Mouse (Mus musculus): ENCODE results near the gene Chid1.

The Chid1 gene

DNA sequence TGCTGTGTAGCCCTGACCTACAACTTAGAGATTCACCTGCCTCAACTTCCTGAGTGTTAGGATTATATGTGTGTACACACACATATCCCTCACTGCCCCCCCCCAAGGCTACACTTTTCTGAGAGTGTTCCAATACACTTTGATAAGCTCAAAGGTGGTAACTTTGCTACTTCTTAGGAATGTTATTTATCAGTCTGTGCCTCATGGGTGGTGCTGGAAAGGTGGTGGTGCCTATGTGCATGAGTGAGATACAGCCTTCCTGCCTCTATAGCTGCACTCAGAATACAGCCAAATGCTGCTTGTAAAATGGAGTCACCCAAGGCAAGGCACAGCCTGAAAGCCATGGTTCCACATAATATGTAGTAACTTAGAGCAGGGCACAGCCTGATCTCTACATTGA lies 19.3 kb upstream of the Chid1 start:
- no peak for DNase-seq (ENCODE audit: low spot score in 2 of 2)

DNA sequence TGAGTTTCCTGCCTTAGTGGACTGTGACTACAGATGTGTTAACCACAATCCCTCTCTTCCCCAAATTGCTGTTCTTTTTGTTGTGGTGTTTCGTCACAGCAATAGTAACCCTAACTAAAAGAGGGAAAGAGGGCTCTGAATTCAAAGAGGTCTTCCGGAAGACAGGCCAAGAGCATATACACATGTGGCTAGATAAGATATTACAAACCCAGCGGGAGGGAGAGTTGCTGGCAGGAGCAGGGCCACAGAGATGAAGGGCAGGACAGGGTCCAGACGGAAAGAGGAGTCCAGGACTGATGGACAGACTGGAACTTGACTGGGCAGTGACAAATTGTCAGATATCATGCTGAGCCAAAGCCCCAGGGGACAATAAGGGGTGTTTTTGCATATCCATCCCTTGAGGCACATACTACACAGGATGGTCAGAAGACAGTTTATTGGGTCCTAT lies 18.7 kb upstream of the Chid1 start:
- no peak for DNase-seq (ENCODE audit: low spot score in 2 of 2)

DNA sequence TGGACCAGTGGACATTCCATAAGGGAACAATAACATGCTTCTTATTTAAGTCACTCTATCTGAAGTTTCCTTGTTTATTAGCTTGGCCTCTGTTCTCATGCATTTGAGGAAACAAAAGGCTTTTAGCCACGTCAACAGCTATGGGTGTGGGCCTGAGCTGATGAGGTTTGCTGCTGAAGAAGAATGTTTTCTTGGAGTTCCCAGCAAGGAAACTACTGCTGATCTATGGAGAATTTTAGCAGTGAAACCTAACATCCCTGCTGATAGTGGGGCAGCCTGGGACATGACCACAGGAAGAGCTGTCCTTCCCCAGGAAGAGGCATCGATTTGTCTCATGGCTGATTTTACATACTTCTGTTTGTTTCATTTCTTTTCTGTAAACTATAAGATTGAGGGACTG lies 10.8 kb upstream of the Chid1 start:
- DNase-seq (ENCODE audit: low spot score in 2 of 2), result no peak

DNA sequence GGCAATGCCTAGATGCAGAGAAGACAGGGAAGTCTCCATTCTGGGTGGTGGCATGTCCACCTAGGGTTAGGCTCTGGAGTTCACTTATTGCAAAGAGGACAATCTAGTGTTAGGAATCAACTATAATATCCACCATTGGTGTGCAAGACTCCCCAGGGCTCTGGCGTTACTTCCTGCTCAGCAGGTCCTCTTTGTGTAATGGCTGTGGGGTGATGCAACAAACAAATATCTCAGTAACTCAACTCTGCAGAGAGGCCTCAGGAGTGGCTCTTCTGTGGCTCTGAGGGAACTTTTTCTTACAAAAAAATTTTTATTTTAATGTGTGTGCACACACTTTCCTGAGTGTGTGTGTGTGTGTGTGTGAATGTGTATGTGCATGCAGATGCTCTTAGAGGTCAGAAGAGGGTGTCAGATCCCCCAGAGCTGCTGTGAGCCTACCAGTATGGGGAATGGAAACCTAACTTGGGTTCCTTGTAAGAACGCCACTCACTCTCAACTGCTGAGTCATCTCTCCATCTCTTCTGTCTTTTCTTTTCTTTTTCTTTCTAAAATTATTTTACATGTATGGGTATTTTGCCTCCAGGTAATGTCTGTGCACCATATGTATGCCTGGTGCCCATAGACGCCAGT lies 9.9 kb upstream of the Chid1 start:
- no peak for DNase-seq (ENCODE audit: low spot score in 2 of 2)

DNA sequence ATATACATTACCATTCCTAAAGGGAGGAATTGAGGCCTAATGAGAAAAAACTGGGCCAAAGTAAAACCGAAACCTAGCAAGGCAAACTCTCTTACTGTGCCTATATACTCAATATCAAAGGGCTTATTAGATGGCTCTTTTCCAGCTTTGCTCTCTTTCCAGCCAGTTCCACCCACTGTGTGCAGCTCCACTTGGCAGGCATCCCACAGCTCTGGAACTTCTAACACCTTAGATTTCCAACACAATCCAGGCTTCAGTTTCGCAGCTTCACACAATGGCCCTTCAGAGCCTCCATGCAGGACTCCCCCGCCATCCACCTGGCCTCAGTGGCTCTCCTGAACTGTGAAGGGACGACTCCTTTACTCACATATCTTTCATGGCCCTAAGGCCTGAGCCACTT lies 5.0 kb upstream of the Chid1 start:
- no peak for DNase-seq (ENCODE audit: low spot score in 2 of 2)

DNA sequence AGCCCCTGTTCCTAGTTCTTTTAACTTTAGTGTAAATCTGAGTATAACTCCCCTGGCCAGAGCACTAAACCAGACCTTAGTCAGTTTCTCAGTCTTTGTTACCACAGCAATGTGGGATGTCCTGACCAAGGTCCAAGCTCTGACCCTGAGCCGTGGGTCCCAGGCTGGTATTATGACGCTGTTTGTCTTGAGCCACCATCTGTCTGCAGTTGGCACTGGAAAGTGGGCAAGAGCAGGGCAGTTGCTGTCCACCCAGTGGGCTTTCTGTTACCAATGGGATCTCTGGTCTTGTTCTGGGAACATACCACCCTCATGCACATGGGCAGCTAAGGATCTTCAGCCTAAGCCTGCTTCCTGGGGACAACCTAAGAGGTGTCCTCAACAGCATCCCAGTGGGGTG lies 2.9 kb upstream of the Chid1 start:
- DNase-seq (ENCODE audit: low spot score in 2 of 2), result no peak

DNA sequence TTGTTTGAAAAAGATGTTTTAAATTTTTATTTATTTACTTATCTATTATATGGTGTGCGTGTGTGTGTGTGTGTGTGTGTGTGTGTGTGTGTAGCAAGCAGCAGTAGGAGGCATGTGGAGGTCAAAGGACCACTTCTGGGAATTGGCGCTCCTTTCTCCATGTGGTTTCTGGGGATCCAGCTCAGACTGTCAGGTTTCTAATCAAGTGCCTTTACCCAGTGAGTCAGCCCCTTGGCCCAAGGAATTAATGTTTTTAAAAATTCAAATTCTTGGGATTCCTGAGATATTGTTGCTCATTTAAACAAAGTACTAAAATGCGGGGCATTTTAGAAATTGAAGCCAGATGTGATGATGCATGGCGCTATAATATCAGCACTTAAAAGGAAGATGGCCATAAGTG lies 2.0 kb upstream of the Chid1 start:
- no peak for DNase-seq (ENCODE audit: low spot score in 2 of 2)

DNA sequence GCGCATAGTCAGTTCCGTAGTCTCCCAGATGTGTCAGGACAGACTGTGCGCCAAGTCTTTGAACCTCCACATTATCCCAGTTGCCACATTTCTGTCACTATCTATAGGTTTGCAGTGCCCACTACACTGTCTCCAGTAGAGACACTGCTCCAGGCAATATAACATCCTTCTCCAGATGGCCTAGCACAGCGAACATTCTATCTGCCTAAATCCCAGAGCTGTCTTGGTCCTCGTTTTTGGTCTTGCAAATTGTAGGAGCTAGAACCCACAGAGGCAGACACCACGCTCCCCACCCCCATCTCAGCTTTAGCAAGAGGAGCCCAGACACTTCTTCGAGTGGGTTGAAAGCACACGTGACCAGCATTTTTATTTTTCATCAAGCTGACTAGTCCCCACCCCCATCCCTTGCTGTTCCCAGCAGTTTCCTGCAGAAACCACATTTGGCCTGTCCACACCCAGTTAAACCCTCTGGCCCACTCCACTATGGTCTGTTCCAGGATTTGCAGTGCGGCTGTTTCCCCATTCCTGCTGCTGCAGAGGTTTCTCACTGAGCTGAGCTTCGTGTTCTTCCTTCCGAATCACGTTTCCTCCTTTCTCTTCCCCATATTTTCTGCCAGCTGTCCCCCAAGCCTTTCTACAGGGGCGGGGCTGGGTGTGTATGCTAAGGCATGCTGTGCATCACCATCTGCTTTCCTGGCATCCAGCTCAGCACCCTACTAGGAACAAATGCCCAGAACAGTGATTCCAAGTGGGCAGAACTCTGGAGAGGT lies 840 bp upstream of the Chid1 start:
- peak; percentile 74 to 86 for DNase-seq (ENCODE audit: low spot score in 2 of 2)

DNA sequence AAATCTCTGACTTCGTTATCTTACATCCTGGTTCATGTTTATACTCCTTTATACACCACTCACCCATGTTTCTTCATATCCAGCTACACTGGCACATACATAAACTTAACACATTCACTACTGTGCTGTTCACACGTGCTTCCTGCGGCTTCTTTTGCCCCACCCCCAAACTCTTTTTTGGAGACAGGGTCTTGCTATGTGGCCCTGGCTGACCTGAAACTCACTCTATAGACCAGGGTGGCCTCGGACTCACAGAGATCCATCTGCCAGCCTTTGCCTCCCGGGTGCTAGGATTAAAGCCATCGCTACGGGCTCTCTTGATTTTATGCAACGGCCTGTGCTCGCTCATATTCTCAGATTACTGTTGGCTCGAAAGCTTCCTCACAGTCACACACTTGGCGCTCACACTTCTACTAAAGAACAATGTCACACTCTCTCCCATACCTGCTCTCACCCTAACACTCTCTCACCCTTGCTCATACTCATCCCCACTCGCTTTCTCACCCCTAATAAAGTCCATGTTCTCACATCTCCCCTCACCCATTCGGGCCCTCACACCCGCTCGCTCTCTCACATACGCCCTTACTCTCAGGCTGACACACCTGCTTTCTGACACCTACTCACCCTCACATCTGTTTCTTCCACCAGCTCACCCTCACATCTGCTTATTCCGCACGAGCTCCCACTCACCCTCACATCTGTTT lies 653 bp downstream of the Chid1 start:
- no peak for DNase-seq (ENCODE audit: low spot score in 2 of 2)

DNA sequence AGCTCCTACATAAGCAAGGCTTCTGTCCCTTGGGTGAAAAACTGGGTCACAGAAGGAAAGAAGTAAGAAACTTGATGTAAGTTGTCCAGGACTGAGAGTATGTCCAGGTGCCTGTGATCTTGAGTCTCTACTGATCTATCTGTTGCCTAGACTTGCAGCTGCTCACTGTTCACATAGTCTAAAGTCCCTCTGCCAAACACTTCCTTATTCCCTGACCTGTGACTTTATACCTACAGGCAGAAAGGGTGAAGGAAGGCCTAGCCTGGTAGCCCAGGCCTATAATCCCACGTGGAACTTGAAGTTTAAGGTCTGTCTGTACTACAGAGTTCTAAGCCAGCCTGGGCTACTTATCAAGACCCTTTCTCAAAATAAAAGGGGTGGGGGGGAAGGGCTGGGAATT lies 4.1 kb downstream of the Chid1 start:
- DNase-seq (ENCODE audit: low spot score in 2 of 2), result no peak

DNA sequence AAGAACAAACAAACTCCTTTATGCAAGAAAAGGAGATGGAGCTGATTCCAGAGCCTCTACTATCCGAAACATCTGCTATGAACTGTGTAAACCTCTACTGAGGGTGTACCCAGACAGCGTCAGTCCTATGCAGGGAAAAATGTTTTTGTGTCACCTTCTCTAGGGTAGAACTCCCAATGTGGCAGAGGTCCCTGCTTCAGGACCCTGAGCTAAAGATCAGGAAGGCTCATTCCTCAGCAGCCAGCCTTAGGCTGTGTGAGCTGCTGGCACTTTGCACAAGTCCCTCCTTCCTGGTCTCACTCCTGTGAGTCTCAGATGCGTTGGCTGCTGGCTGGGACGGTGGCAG lies 14.1 kb downstream of the Chid1 start:
- DNase-seq (ENCODE audit: low spot score in 2 of 2), result no peak

DNA sequence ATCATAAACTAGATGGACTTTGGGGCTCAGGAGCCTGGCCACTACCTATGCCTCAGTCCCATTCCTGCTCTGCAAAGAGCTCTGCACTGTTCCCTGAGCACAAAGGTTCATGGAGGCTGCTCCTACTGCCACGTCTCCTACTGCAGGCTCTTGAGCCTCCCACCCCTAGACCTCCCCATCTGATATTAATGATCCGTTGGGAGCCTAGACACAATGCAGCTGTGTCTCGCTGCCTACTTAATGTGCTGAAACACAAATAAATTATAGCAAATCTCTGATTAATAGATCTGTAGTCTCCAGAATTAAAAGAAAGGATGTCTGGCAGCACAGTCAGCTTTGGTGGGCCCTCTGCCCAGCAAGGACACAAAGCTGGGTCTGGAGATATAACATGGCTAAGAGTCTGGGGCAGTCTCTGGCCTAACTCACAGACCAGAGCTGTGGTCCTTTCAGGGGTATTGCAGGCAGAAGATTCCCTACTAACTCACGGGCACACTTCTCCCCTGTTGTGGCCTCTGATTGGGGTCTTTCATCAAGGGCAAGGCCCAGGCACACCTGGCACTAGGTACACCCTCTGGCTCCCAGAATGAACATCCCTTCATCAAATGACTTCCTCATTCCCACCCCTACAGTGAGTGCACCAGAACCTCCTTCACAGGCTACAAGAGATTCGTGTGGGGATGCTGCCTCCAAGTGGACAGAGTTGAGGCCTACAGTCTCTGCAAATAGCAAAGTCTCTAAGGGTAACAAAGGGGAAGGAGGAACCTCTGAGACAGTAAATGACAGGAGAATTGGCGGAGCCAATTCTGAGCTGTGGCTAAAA lies 14.7 kb downstream of the Chid1 start:
- peak; percentile 31 to 47 for DNase-seq (ENCODE audit: low spot score in 2 of 2)

DNA sequence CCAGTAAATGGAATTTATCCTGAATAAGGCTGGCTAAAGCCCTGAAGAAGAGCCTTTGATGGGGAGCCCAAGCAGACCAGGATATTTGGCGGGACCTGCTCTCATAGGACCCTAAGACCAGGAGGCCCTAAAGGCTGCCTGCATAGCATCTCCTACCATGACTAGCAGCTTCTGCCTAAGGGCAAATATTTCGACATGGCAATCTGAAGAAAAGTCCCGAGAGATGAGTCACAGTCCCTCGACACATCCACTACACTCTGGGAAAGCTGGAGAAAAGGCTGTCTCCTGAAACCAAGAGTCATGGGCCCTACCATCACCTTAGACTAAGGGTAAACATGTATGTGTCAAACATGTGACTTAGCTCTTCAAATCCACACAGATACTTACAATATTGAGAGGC lies 15.4 kb downstream of the Chid1 start:
- no peak for DNase-seq (ENCODE audit: low spot score in 2 of 2)

DNA sequence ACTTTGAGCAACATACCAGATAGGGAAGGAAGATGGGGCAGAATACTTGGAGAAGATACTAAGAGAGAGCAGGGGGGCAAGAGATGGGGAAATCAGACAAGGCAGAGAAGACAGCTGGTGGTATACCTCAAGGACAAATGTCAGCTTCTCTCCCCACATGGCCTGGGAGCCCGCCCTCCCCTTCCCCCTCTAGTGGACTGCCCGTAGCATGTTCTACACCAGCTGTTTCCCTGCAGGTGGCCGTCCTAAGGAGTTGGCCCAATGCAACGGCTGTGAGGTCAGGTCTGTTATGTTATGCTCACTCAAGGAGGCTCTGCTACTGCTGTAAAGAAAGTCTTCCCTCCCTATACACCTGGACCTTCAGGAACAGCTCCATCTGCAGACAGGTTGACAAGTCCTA lies 16.6 kb downstream of the Chid1 start:
- DNase-seq (ENCODE audit: low spot score in 2 of 2), result no peak

DNA sequence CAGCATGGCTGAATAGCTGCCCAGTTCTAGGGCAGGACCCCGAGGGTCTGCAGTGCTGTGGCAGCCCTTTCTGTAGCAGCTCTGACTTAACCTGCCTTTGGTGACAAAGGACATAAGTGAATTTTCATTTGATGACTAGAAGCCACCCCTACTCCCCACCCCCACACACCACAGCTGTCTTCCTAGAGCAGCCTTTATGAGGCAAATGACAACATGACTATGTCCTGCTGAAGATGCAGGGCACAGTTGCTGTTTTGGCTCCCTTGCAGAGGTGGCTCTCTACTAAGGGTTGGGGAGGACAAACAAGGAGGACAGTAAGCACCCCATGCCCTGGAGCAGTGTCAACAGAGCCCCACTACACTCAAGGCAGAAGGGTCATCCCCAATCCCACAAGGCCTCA lies 19.9 kb downstream of the Chid1 start:
- no peak for DNase-seq (ENCODE audit: low spot score in 2 of 2)

DNA sequence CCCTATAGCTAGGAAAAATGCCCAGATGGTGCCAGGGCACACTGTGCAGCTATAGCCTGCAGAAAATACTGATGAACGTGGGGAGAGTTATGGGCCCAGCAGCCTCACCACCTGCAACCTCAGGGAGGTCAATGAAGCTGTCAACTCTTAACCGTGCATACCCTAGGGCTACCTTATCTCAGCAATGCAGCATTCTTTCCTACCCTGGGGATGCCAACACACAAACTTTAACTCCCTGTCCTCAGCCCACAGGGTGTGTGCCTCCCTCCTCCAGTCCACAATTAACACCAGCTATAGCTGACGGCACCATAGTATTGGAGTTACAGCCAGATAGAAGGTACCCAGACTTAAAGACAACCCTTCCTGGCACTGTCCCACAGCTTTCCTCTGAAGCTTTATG lies 20.7 kb downstream of the Chid1 start:
- no peak for DNase-seq (ENCODE audit: low spot score in 2 of 2)

DNA sequence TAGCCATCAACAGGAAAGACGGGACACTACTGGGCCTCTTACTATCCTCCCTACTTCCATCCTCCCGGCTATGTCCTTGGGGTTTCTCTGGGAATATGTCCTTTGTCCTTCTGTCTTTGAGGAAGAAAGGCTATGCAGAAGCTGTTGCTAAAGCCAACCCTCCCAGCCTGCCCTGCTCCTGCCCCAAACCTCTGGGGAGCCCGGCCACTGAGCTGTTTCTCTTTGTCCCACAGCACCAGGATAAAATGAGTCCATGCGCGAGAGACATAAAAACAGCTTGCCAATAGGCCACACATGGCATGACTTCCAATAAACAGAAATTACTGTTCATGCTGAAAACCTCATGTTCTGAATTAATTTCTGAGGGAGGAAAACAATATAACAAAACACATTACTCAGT lies 21.4 kb downstream of the Chid1 start:
- DNase-seq (ENCODE audit: low spot score in 2 of 2), result no peak

DNA sequence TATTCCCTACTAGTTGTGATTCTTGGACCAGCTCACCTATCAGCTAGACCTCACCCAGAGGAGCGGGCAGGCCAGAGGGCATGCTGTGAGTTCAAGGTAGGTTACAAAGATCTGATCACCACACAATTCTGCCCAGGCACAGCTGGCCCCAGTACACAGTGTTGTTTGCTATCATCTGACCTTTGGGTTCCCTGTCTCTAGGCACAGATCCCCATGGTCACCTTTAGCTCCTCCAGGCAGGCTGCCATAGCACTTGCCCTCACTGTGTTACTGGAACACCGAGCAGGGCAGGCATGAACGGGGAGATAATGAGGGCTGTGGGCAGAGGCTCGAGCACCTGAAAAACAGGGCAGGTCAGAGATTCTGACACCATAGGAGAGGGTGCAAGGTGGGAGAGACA lies 22.0 kb downstream of the Chid1 start:
- DNase-seq (ENCODE audit: low spot score in 2 of 2), result no peak

DNA sequence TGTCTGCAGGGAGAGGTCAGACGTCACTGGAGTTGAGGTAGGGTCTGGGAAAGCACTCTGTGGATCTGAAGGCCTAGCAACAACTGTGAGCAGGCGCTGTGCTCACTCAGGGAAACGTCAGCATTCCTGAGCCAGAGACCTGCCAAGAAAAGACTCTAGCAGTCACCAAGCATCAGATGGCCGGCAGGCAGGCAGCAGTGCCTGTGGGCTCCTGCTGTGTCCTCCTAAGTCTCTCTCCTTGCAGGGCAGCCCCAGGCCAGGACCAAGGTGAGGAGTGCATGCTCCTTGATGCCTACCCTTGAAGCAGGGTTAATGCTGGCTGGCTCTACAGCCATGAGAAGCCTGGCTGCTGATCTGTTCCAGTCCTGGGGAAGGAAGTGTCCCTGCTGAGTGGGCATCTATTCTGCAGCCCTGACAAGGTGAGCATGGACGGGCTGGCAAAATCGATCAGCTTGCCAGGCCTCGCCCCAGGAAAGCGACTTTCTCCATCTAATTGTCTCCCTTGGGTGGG lies 28.9 kb downstream of the Chid1 start:
- DNase-seq (ENCODE audit: low spot score in 2 of 2), result no peak

DNA sequence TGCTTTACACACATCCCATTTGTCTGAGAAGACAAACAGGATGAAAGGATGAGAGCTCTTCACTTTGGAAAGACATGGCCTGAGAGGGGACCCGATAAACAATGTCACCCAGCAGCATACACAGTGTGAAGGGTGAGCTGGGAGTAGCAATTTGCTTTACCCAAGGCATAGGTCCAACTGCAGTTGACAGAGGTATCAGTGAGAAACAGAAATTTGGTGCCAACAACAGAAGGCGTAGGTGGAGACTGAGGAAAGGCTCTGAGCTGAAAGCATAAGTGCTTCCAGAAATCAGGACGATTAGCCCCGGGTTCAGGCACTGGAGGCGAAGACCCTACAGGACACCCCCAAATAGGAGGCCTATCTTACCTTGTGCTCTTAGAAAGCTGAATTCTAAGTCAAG lies 29.5 kb downstream of the Chid1 start:
- no peak for DNase-seq (ENCODE audit: low spot score in 2 of 2)

DNA sequence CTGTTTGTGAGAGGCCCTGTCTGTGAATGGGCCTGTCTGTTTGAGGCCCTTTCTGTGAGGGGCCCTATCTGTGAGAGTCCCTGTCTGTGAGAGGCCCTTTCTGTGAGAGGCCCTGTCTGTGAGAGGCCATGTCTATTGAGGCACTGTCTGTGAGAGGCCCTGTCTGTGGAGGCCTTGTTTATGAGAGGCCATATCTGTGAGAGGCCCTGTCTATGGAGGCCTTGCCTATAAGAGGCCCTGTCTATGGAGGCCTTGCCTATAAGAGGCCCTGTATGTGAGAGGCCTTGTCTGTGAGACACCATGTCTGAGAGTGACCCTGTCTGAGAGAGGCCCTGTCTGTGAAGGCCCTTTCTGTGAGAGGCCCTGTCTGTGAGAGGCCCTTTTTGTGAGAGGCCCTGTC lies 31.5 kb downstream of the Chid1 start:
- DNase-seq (ENCODE audit: low spot score in 2 of 2), result no peak

DNA sequence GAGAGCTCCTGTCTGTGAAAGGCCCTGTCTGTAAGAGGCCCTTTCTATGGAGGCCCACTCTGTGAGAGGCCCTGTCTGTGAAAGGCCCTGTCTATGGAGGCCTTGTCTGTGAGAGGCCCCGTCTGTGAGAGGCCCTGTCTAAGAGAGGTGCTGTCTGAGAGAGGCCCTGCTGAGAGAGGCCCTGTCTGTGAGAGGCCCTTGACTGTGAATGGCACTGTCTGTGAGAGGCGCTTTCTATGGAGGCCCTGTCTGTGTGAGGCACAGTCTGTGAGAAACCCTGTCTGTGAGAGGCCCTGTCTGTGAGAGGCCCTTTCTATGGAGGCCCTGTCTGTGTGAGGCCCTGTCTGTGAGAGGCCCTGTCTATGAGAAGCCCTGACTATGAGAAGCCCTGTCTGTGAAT lies 33.4 kb downstream of the Chid1 start:
- no peak for DNase-seq (ENCODE audit: low spot score in 2 of 2)

All from right cerebral cortex, postnatal 36 days (tissue).